In genomic region chr5:99478716-99479115, GRCm38 (mm10) we compare ENCODE assay signal across 10 mouse cellular contexts.
DNase-seq lines count a peak whose midpoint lies in the region; ATAC-seq and TF ChIP-seq lines count a peak whose summit lies in the region.
"Had no signal": no experiment of that assay in that cellular context is flagged by ENCODE, and none has a peak within 500 bp of the region (broad histone marks: within the 10 kb centered on the region; RNA-seq: fewer than 3 reads in every experiment).

No protein-coding gene starts in this region.

- H3K27ac ChIP-seq in heart, adult 2 months, result peak overlapping the region; percentile 36
- peak overlapping the region; percentile 77 for H3K27ac ChIP-seq in hindbrain, embryonic 11.5 days (ENCODE audit: low read depth, low read length)
- H3K27ac ChIP-seq in midbrain, embryonic 12.5 days (replicated peaks), result peak overlapping the region; percentile 76
- no peak overlapping the region for H3K27ac ChIP-seq in layer of hippocampus, adult 2 months
- H3K27ac ChIP-seq: kidney, postnatal 0 days; limb, embryonic 13.5 days had no signal

- intact Hi-C loops in heart, adult 2 months (cut with DNase I), result no loop called here
- intact Hi-C loops in heart, postnatal 25 days (cut with DNase I), result no loop called here

- TF ChIP-seq POLR2A in heart, adult 2 months (IDR thresholded peaks at IDR 0.05; ENCODE audit: insufficient read depth, low read depth, low read length), result no peak

- 38% methylated on average over 4 of the region's 4 CpGs for WGBS in heart, adult 2 months
- 31% methylated on average over 4 of the region's 4 CpGs for WGBS in hindbrain, embryonic 11.5 days
- 19% methylated on average over 4 of the region's 4 CpGs for WGBS in midbrain, embryonic 12.5 days

- no peaks in the 10 kb centered on the region for H3K79me2 ChIP-seq in heart, adult 2 months (replicated peaks; ENCODE audit: control insufficient read depth, insufficient read depth, low read length)

- no peak overlapping the region for H3K9ac ChIP-seq in heart, adult 2 months (ENCODE audit: low read depth, low read length)
- H3K9ac ChIP-seq in hindbrain, embryonic 11.5 days (ENCODE audit: low read depth, low read length), result no peak overlapping the region
- no peak overlapping the region for H3K9ac ChIP-seq in midbrain, embryonic 12.5 days (replicated peaks)

- H3K9me3 ChIP-seq in hindbrain, embryonic 11.5 days (ENCODE audit: control insufficient read depth, low read length), result no peaks in the 10 kb centered on the region
- no peaks in the 10 kb centered on the region for H3K9me3 ChIP-seq in midbrain, embryonic 12.5 days
- H3K9me3 ChIP-seq: limb, embryonic 13.5 days had no signal

- no peak for TF ChIP-seq CTCF in heart, adult 2 months (IDR thresholded peaks at IDR 0.05)
- no peak for TF ChIP-seq CTCF in layer of hippocampus, adult 2 months (conservative IDR thresholded peaks at IDR 0.05)

- ATAC-seq in common myeloid progenitor, adult 5-6 weeks (replicated peaks; ENCODE audit: low read depth, poor library complexity, severe bottlenecking), result peak; percentile 29
- no peak for ATAC-seq in hindbrain, embryonic 11.5 days (ENCODE audit: low FRiP score)
- ATAC-seq in midbrain, embryonic 12.5 days (ENCODE audit: low FRiP score, low read depth), result no peak
- no peak for ATAC-seq in monocyte, adult 5-6 weeks (replicated peaks; ENCODE audit: insufficient number of reproducible peaks, low FRiP score, low TSS enrichment, poor library complexity, severe bottlenecking)
- ATAC-seq in activated CD4-positive, CD25-positive, alpha-beta regulatory T cell, adult 4 months, result no peak

- H3K4me3 ChIP-seq in heart, adult 2 months, result no peak overlapping the region
- no peak overlapping the region for H3K4me3 ChIP-seq in hindbrain, embryonic 11.5 days (ENCODE audit: low read depth, low read length)
- H3K4me3 ChIP-seq in midbrain, embryonic 12.5 days, result no peak overlapping the region
- H3K4me3 ChIP-seq in layer of hippocampus, adult 2 months, result no peak overlapping the region

- no peak for TF ChIP-seq EP300 in heart, adult 2 months (IDR thresholded peaks at IDR 0.05; ENCODE audit: insufficient read depth, low read depth, low read length)

- H3K4me2 ChIP-seq in hindbrain, embryonic 11.5 days (replicated peaks; ENCODE audit: low read depth, low read length), result no peak overlapping the region; the same call in 1 of the 2 replicates
- 0 out of 2 replicates have a peak overlapping the region, but pooled peaks have one; percentile 38 for H3K4me2 ChIP-seq in midbrain, embryonic 12.5 days (replicated peaks)

- peaks cover 13% of the 10 kb centered on the region for H3K4me1 ChIP-seq in heart, adult 2 months (ENCODE audit: control insufficient read depth, insufficient read depth, low read length)
- no peaks in the 10 kb centered on the region; the same call in 1 of the 2 replicates for H3K4me1 ChIP-seq in hindbrain, embryonic 11.5 days (replicated peaks; ENCODE audit: control insufficient read depth, insufficient read depth, low read length)
- peaks cover 34% of the 10 kb centered on the region for H3K4me1 ChIP-seq in midbrain, embryonic 12.5 days

- no peaks in the 10 kb centered on the region for H3K27me3 ChIP-seq in heart, adult 2 months (ENCODE audit: control insufficient read depth, insufficient read depth, low read length)
- no peaks in the 10 kb centered on the region for H3K27me3 ChIP-seq in hindbrain, embryonic 11.5 days (ENCODE audit: control insufficient read depth, insufficient read depth, low read length)
- peaks cover 68% of the 10 kb centered on the region for H3K27me3 ChIP-seq in midbrain, embryonic 12.5 days

- no peaks in the 10 kb centered on the region; the same call in 1 of the 2 replicates for H3K36me3 ChIP-seq in heart, adult 2 months (ENCODE audit: control insufficient read depth, insufficient read depth, low read length)
- no peaks in the 10 kb centered on the region for H3K36me3 ChIP-seq in hindbrain, embryonic 11.5 days (ENCODE audit: control insufficient read depth, insufficient read depth, low read length)
- no peaks in the 10 kb centered on the region for H3K36me3 ChIP-seq in midbrain, embryonic 12.5 days
- H3K36me3 ChIP-seq: limb, embryonic 13.5 days had no signal

- peak in 1 of 2 experiments; percentile 14 for DNase-seq in heart, adult 2 months
- no peak for DNase-seq in heart, postnatal 25 days (ENCODE audit: low spot score)
- no peak for DNase-seq in hindbrain, embryonic 11.5 days (ENCODE audit: low spot score)
- no peak for DNase-seq in layer of hippocampus, adult 2 months (ENCODE audit: low spot score in 2 of 2)
